Mouse (Mus musculus): ENCODE measurements around the gene E130311K13Rik. TPM values are rescaled to one million over a fixed set of nuclear protein-coding genes. Genes with fewer than 3 reads are reported as not detected.

E130311K13Rik gene
- polyA plus RNA-seq (2014; fragmentation: Nextera tagmentation; extraction: Ambion mirVana), result 4.9 and 5.7 TPM in 2 replicates

DNA sequence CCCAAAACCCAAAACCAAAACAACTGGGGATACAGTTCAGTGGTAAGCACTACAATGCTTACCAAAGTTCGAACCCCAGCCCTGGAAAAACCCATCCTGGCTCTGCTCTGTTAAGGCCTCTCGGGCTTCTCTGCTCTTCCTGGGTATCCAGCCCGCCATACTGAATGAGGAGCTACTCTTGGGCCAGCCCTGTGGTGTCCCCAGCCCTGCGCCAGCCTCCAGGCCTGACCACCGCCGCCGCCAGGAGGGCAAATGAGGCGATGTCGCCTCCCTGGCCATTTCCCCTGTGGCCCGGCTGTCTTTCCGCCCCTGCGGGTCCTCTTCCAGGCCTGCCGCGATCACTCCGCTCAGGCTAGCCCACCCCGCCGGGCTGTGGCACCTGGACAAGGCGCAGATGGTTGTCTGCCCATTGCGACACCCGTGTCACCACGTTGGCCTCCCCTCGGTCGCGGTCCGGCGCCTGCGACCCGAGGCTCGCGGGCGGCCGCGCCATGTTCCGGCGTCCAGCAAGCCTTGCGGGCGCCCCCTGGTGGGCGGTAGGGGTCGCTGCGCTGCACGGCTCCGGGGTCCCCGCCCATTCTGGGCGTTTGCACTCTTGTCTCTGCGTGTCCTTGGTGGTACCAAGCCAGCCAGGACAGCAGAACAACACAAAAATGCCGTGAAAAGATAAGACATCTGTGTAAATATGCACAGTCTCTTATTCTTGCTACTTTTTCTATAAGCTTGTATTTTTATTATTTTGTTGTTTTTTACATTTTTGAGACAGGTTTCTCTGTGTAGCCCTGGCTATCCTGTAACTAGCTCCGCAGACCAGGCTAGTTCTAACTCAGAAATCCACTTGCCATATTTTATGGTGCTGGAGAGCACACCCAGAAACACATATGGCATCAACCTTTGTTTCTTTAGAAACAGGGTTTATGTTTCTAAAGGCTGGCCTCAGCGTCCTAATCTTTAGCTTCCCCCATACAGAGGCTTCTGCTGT lies at the start of gene E130311K13Rik:
Gene E130311K13Rik, minus strand, starts transcription at position 595 of the 982 bp plus-strand sequence.
- Histone ChIP-seq H3K36me3 (ENCODE audit: insufficient read depth) (no peaks in the 10 kb centered on the region), H3K27ac (ENCODE audit: low read depth) (peak within 1 kb of the TSS; percentile 83), H3K4me3 (ENCODE audit: low read depth, low read length) (peak within 1 kb of the TSS; percentile 66), H3K4me2 (peak within 1 kb of the TSS; percentile 68), H3K4me1 (ENCODE audit: insufficient read depth) (no peaks in the 10 kb centered on the region), H3K9ac (peak within 1 kb of the TSS; percentile 88), H3K27me3 (ENCODE audit: insufficient read depth, low read length) (no peaks in the 10 kb centered on the region), H3K9me3 (ENCODE audit: low read depth, low read length) (no peaks in the 10 kb centered on the region)
- ATAC-seq (ENCODE audit: insufficient read depth) (peak; percentile 98), DNase-seq (peak; percentile 95)
- peak; percentile 62 for TF ChIP-seq CTCF (IDR thresholded peaks at IDR 0.05; ENCODE audit: low read depth)
- WGBS, result 4% methylated on average over 48 of the region's 48 CpGs

- 72% methylated on average over 4 of the region's 4 CpGs for WGBS
- H3K27me3 ChIP-seq (ENCODE audit: insufficient read depth, low read length), result no peaks in the 10 kb centered on the region
- ATAC-seq (ENCODE audit: insufficient read depth), result no peak
- H3K4me1 ChIP-seq (ENCODE audit: insufficient read depth), result peaks cover 3% of the 10 kb centered on the region; the same call in 1 of the 2 replicates
- H3K4me2 ChIP-seq, result peak overlapping the region; percentile 78
- no peak for TF ChIP-seq CTCF (IDR thresholded peaks at IDR 0.05; ENCODE audit: low read depth)
- no peak overlapping the region for H3K4me3 ChIP-seq (ENCODE audit: low read depth, low read length)
- peaks cover 28% of the 10 kb centered on the region for H3K36me3 ChIP-seq (ENCODE audit: insufficient read depth)
- H3K27ac ChIP-seq (ENCODE audit: low read depth), result no peak overlapping the region
- no peak overlapping the region for H3K9ac ChIP-seq
- no peak for DNase-seq
- no peaks in the 10 kb centered on the region for H3K9me3 ChIP-seq (ENCODE audit: low read depth, low read length)
Measured at GRCm38 (mm10) chr3:63977895-63978294, 48.6 kb upstream of the E130311K13Rik start.

DNA sequence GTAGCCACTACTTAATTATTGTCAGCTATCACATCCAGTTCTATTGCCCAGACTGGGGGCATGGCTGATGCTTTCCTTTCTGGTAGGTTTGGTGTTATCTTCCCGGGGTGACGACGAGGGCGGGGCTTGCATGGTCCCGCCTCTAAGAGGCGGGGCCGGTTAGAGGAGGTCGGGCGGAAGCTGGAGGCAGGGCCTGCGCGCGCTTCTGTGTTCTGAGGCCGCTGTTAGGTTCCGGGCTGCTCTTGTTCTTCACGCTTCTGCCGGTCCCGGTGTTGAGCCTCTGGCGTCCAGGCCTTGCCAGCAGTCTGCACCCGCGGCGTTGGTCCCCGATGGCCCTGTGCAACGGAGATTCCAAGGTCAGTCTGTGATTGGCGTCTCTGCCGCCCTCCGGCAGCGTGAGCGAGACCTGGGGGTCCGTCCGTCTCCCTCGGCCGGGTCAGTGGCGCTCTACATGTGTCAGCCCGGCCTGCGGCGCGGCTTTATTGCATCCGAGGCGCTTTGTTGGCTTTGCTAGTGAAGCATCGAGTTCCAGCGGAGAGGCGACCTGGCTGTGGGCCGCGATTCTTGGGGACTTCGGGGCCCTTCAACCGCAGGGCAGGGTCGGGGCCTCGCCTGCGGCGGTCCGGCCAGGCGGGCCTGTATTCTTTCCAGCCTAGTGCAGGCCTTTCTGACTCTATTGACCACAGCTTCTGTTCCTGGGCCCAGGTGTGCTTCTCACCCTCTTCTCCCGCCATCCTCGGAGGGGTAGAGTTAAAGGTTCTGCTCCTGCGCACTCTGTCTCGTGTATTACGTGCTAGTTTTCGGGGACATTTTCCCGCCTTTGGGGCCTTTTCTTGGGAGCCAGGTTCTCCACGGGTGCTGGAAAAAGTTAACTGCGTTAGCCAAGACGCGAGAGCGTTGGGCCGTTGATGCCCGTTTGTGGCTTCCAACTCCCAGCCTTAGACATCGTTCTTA lies 47.0 kb upstream of the E130311K13Rik start, which contains the start of gene Gmps:
Gene Gmps, plus strand, starts transcription at position 152 of the 954 bp plus-strand sequence.
- Histone ChIP-seq H3K36me3 (ENCODE audit: insufficient read depth) (peaks cover 16% of the 10 kb centered on the region), H3K27ac (ENCODE audit: low read depth) (peak within 1 kb of the TSS; percentile 92), H3K9me3 (ENCODE audit: low read depth, low read length) (no peaks in the 10 kb centered on the region), H3K4me1 (ENCODE audit: insufficient read depth) (peaks cover 3% of the 10 kb centered on the region; the same call in 1 of the 2 replicates), H3K4me3 (ENCODE audit: low read depth, low read length) (peak within 1 kb of the TSS; percentile 82), H3K9ac (peak within 1 kb of the TSS; percentile 97), H3K27me3 (ENCODE audit: insufficient read depth, low read length) (no peaks in the 10 kb centered on the region), H3K4me2 (peak within 1 kb of the TSS; percentile 78)
- under 1% methylated on average over 67 of the region's 67 CpGs for WGBS
- ATAC-seq (ENCODE audit: insufficient read depth), result peak; percentile 99
- no peak for TF ChIP-seq CTCF (IDR thresholded peaks at IDR 0.05; ENCODE audit: low read depth)
- DNase-seq, result peak; percentile 97

GRCm38 (mm10) chr3:63965929-63966328 lies 36.7 kb upstream of the E130311K13Rik start:
- Histone ChIP-seq H3K4me1 (ENCODE audit: insufficient read depth) (peaks cover 11% of the 10 kb centered on the region; the same call in 1 of the 2 replicates), H3K36me3 (ENCODE audit: insufficient read depth) (no peaks in the 10 kb centered on the region), H3K27me3 (ENCODE audit: insufficient read depth, low read length) (no peaks in the 10 kb centered on the region), H3K4me3 (ENCODE audit: low read depth, low read length) (no peak overlapping the region), H3K9me3 (ENCODE audit: low read depth, low read length) (no peaks in the 10 kb centered on the region), H3K27ac (ENCODE audit: low read depth) (no peak overlapping the region), H3K9ac (no peak overlapping the region), H3K4me2 (no peak overlapping the region)
- TF ChIP-seq CTCF (IDR thresholded peaks at IDR 0.05; ENCODE audit: low read depth), result no peak
- no peak for ATAC-seq (ENCODE audit: insufficient read depth)
- no peak for DNase-seq
- WGBS, result 74% methylated on average over 2 of the region's 2 CpGs

DNA sequence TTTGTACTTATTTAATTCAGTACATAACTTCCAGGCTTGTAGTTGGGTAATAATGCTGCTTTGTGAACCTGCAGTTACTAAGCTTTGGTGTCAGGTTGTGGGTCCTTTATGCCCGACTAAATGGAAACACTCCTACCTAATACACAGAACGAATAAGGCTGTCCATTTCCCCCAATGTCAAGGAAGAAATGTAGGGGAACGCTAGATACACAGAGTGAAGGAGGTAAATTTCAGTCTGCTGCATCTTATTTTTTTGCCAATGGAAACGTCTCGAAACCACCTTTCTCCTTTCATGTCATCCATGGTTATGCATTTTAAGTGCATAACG lies 35.6 kb upstream of the E130311K13Rik start:
- H3K4me3 ChIP-seq (ENCODE audit: low read depth, low read length), result peak overlapping the region; percentile 88
- no peaks in the 10 kb centered on the region for H3K36me3 ChIP-seq (ENCODE audit: insufficient read depth)
- H3K9ac ChIP-seq, result no peak overlapping the region
- 77% methylated on average over 6 of the region's 6 CpGs for WGBS
- 0 out of 2 replicates have a peak overlapping the region, but pooled peaks have one; percentile 50 for H3K27ac ChIP-seq (ENCODE audit: low read depth)
- peaks cover 11% of the 10 kb centered on the region; the same call in 1 of the 2 replicates for H3K4me1 ChIP-seq (ENCODE audit: insufficient read depth)
- DNase-seq (no peak), ATAC-seq (ENCODE audit: insufficient read depth) (no peak)
- H3K9me3 ChIP-seq (ENCODE audit: low read depth, low read length), result no peaks in the 10 kb centered on the region
- TF ChIP-seq CTCF (IDR thresholded peaks at IDR 0.05; ENCODE audit: low read depth), result no peak
- H3K4me2 ChIP-seq, result peak overlapping the region; percentile 81
- no peaks in the 10 kb centered on the region for H3K27me3 ChIP-seq (ENCODE audit: insufficient read depth, low read length)

GRCm38 (mm10) chr3:63964100-63964921 lies 35.0 kb upstream of the E130311K13Rik start, which contains the start of gene Slc33a1:
Slc33a1 (minus strand) TSS chr3:63964768.
- H3K27me3 ChIP-seq (ENCODE audit: insufficient read depth, low read length), result no peaks in the 10 kb centered on the region
- peak; percentile 100 for DNase-seq
- peak; percentile 16; the same call in 1 of the 2 replicates for TF ChIP-seq CTCF (IDR thresholded peaks at IDR 0.05; ENCODE audit: low read depth)
- peak; percentile 96 for ATAC-seq (ENCODE audit: insufficient read depth)
- peak within 1 kb of the TSS; percentile 83 for H3K9ac ChIP-seq
- under 1% methylated on average over 69 of the region's 69 CpGs for WGBS
- H3K27ac ChIP-seq (ENCODE audit: low read depth), result peak within 1 kb of the TSS; percentile 86
- H3K4me2 ChIP-seq, result peak within 1 kb of the TSS; percentile 81
- peaks cover 4% of the 10 kb centered on the region; the same call in 1 of the 2 replicates for H3K36me3 ChIP-seq (ENCODE audit: insufficient read depth)
- peak within 1 kb of the TSS; percentile 88 for H3K4me3 ChIP-seq (ENCODE audit: low read depth, low read length)
- H3K9me3 ChIP-seq (ENCODE audit: low read depth, low read length), result no peaks in the 10 kb centered on the region
- H3K4me1 ChIP-seq (ENCODE audit: insufficient read depth), result peaks cover 11% of the 10 kb centered on the region; the same call in 1 of the 2 replicates

All from lung, embryonic 14.5 days (tissue).